Mouse (Mus musculus): ENCODE results near the gene Polg.

GRCm38 (mm10) chr7:79495988-79496815 is 30.0 kb upstream of the Polg start:
- TF ChIP-seq CTCF (conservative IDR thresholded peaks at IDR 0.05 in 1 of 2, IDR thresholded peaks at IDR 0.05 in 1 of 2; ENCODE audit: low read depth in 2 of 2, low read length in 2 of 2): peak; percentile 66 to 97
- no peak for TF ChIP-seq MAX (IDR thresholded peaks at IDR 0.05; ENCODE audit: low read length)
- no peak for TF ChIP-seq PAX5 (IDR thresholded peaks at IDR 0.05; ENCODE audit: low read length)

Data from CH12.LX (cell line).